Mouse (Mus musculus) hindbrain, embryonic 15.5 days (tissue): Measurements from ENCODE around the gene Cdyl2. TPM values are rescaled to one million over a fixed set of nuclear protein-coding genes. Genes with fewer than 3 reads are reported as not detected.

Experiments used
- ATAC-seq: fragments of 200-750 bp; cut with Nextera tagmentation; 2 replicates; pipeline ENCODE4 v1.8.0; 2017; ENCODE audit warnings: low read depth, moderate number of reproducible peaks, moderate TSS enrichment; ENCODE audit not compliant: low FRiP score
- H3K27ac ChIP-seq: fragments of 300-500 bp; sonication (generic); replicated peaks from 2 replicates; pipeline ENCODE4 v1.5.1; 2015; ENCODE audit warnings: mild to moderate bottlenecking, inconsistent platforms
- H3K27me3 ChIP-seq: fragments of 300-500 bp; sonication (generic); 2 replicates; pipeline ENCODE4 v1.6.1; 2015; ENCODE audit warnings: control low read depth, inconsistent platforms
- H3K36me3 ChIP-seq: fragments of 300-500 bp; sonication (generic); 2 replicates; pipeline ENCODE4 v1.6.1; 2015; ENCODE audit warnings: control low read depth, inconsistent platforms
- H3K4me1 ChIP-seq: fragments of 300-500 bp; sonication (generic); replicated peaks from 2 replicates; pipeline ENCODE4 v1.6.1; 2015; ENCODE audit warnings: control low read depth, inconsistent platforms
- H3K4me2 ChIP-seq: fragments of 300-500 bp; sonication (generic); 2 replicates; pipeline ENCODE4 v1.6.1; 2015; ENCODE audit warnings: moderate library complexity, mild to moderate bottlenecking, inconsistent platforms
- H3K4me3 ChIP-seq: fragments of 300-500 bp; sonication (generic); 2 replicates; pipeline ENCODE4 v1.5.1; 2015; ENCODE audit warnings: mild to moderate bottlenecking, inconsistent platforms
- H3K9ac ChIP-seq: fragments of 300-500 bp; sonication (generic); 2 replicates; pipeline ENCODE4 v1.6.1; 2015; ENCODE audit warnings: inconsistent platforms
- H3K9me3 ChIP-seq: fragments of 300-500 bp; sonication (generic); 2 replicates; pipeline ENCODE4 v1.6.1; 2016; ENCODE audit warnings: control low read depth, inconsistent platforms
- WGBS: fragments of 180-500 bp; shearing (Covaris S2); methylation state at CpG from one replicate; pipeline ENCODE4 v1.1.7; 2015; 5-methylcytosine and 5-hydroxymethylcytosine counted together
- polyA plus RNA-seq: library from polyadenylated mRNA; unstranded; fragments of >200 nt; fragmentation: Nextera tagmentation; extraction: Ambion mirVana; gene quantifications from 2 replicates; pipeline ENCODE4 v1.2.1, GENCODE M21; 2015

Cdyl2 gene
- polyA plus RNA-seq, 1 experiment from 2014 or later = 10.8 TPM

- no peak for ATAC-seq
- 95% methylated on average over 2 of the region's 2 CpGs for WGBS
Observed at GRCm38 (mm10) chr8:116576732-116577131, 156.1 kb downstream of the Cdyl2 start.

GRCm38 (mm10) chr8:116573085-116573484 is 159.7 kb downstream of the Cdyl2 start:
- 89% methylated on average over 5 of the region's 5 CpGs for WGBS
- H3K4me3 ChIP-seq = no peak overlapping the region
- no peak overlapping the region for H3K4me2 ChIP-seq
- H3K9ac ChIP-seq = no peak overlapping the region
- no peaks in the 10 kb centered on the region for H3K9me3 ChIP-seq
- no peaks in the 10 kb centered on the region for H3K4me1 ChIP-seq
- H3K27me3 ChIP-seq = no peaks in the 10 kb centered on the region
- H3K36me3 ChIP-seq = peaks cover 5% of the 10 kb centered on the region; the same call in 1 of the 2 replicates
- no peak for ATAC-seq
- H3K27ac ChIP-seq = no peak overlapping the region

More at GRCm38 (mm10) chr8:116576732-116577131, 156.1 kb downstream of the Cdyl2 start:
- H3K4me1 ChIP-seq = no peaks in the 10 kb centered on the region
- no peak overlapping the region for H3K9ac ChIP-seq
- H3K27me3 ChIP-seq = no peaks in the 10 kb centered on the region
- no peak overlapping the region for H3K27ac ChIP-seq
- H3K4me3 ChIP-seq = no peak overlapping the region
- H3K9me3 ChIP-seq = no peaks in the 10 kb centered on the region
- H3K4me2 ChIP-seq = no peak overlapping the region
- peaks cover 5% of the 10 kb centered on the region; the same call in 1 of the 2 replicates for H3K36me3 ChIP-seq

GRCm38 (mm10) chr8:116552778-116553177 is 180.0 kb downstream of the Cdyl2 start:
- ATAC-seq = no peak
- H3K9ac ChIP-seq = no peak overlapping the region
- no peak overlapping the region for H3K4me3 ChIP-seq
- H3K36me3 ChIP-seq = no peaks in the 10 kb centered on the region
- H3K9me3 ChIP-seq = no peaks in the 10 kb centered on the region
- H3K4me1 ChIP-seq = no peaks in the 10 kb centered on the region
- no peak overlapping the region for H3K4me2 ChIP-seq
- H3K27me3 ChIP-seq = no peaks in the 10 kb centered on the region
- H3K27ac ChIP-seq = no peak overlapping the region
- WGBS = 88% methylated on average over 3 of the region's 3 CpGs

- Histone ChIP-seq H3K4me2 (no peak overlapping the region), H3K27me3 (no peaks in the 10 kb centered on the region), H3K4me1 (no peaks in the 10 kb centered on the region), H3K9ac (no peak overlapping the region), H3K36me3 (no peaks in the 10 kb centered on the region), H3K9me3 (no peaks in the 10 kb centered on the region), H3K27ac (no peak overlapping the region), H3K4me3 (no peak overlapping the region)
- no peak for ATAC-seq
- WGBS = 91% methylated on average over 6 of the region's 6 CpGs
Observed at GRCm38 (mm10) chr8:116552255-116552654, 180.5 kb downstream of the Cdyl2 start.

- H3K9ac ChIP-seq = no peak overlapping the region
- no peaks in the 10 kb centered on the region for H3K9me3 ChIP-seq
- H3K27me3 ChIP-seq = no peaks in the 10 kb centered on the region
- no peak overlapping the region for H3K27ac ChIP-seq
- no peak overlapping the region for H3K4me3 ChIP-seq
- H3K4me1 ChIP-seq = no peaks in the 10 kb centered on the region
- H3K36me3 ChIP-seq = no peaks in the 10 kb centered on the region
- ATAC-seq = no peak
- no peak overlapping the region for H3K4me2 ChIP-seq
- 81% methylated on average over 1 of the region's 1 CpGs for WGBS
Observed at GRCm38 (mm10) chr8:116543366-116543765, 189.4 kb downstream of the Cdyl2 start.

- no peak overlapping the region for H3K4me2 ChIP-seq
- H3K4me3 ChIP-seq = no peak overlapping the region
- no peaks in the 10 kb centered on the region for H3K4me1 ChIP-seq
- no peaks in the 10 kb centered on the region for H3K36me3 ChIP-seq
- no peak overlapping the region for H3K9ac ChIP-seq
- WGBS = 91% methylated on average over 5 of the region's 5 CpGs
- H3K9me3 ChIP-seq = no peaks in the 10 kb centered on the region
- ATAC-seq = no peak
- no peaks in the 10 kb centered on the region for H3K27me3 ChIP-seq
- H3K27ac ChIP-seq = no peak overlapping the region
Observed at GRCm38 (mm10) chr8:116542842-116543241, 189.9 kb downstream of the Cdyl2 start.

- Histone ChIP-seq H3K4me2 (no peak overlapping the region), H3K9ac (no peak overlapping the region), H3K27me3 (no peaks in the 10 kb centered on the region), H3K4me3 (no peak overlapping the region), H3K9me3 (no peaks in the 10 kb centered on the region), H3K4me1 (no peaks in the 10 kb centered on the region), H3K36me3 (no peaks in the 10 kb centered on the region), H3K27ac (no peak overlapping the region)
- no peak for ATAC-seq
- WGBS = 100% methylated on average over 1 of the region's 1 CpGs
Observed at GRCm38 (mm10) chr8:116540136-116540535, 192.7 kb downstream of the Cdyl2 start.

GRCm38 (mm10) chr8:116538763-116539162 is 194.0 kb downstream of the Cdyl2 start:
- 42% methylated on average over 7 of the region's 7 CpGs for WGBS
- Histone ChIP-seq H3K4me1 (no peaks in the 10 kb centered on the region), H3K36me3 (no peaks in the 10 kb centered on the region), H3K9me3 (no peaks in the 10 kb centered on the region), H3K9ac (no peak overlapping the region), H3K27ac (no peak overlapping the region), H3K4me3 (no peak overlapping the region), H3K27me3 (no peaks in the 10 kb centered on the region), H3K4me2 (no peak overlapping the region)
- no peak for ATAC-seq

- 77% methylated on average over 5 of the region's 5 CpGs for WGBS
- Histone ChIP-seq H3K9ac (no peak overlapping the region), H3K4me2 (no peak overlapping the region), H3K4me3 (no peak overlapping the region), H3K4me1 (no peaks in the 10 kb centered on the region), H3K27ac (no peak overlapping the region), H3K36me3 (no peaks in the 10 kb centered on the region), H3K9me3 (no peaks in the 10 kb centered on the region), H3K27me3 (no peaks in the 10 kb centered on the region)
- no peak for ATAC-seq
Observed at GRCm38 (mm10) chr8:116536786-116537185, 196.0 kb downstream of the Cdyl2 start.

- Histone ChIP-seq H3K9me3 (no peaks in the 10 kb centered on the region), H3K27ac (no peak overlapping the region), H3K36me3 (no peaks in the 10 kb centered on the region), H3K4me1 (no peaks in the 10 kb centered on the region), H3K4me3 (no peak overlapping the region), H3K4me2 (no peak overlapping the region), H3K27me3 (no peaks in the 10 kb centered on the region), H3K9ac (no peak overlapping the region)
- WGBS = 77% methylated on average over 6 of the region's 6 CpGs
- no peak for ATAC-seq
Observed at GRCm38 (mm10) chr8:116533081-116533480, 199.7 kb downstream of the Cdyl2 start.

GRCm38 (mm10) chr8:116528736-116529135 is 204.1 kb downstream of the Cdyl2 start:
- H3K4me3 ChIP-seq = no peak overlapping the region
- ATAC-seq = no peak
- H3K9me3 ChIP-seq = no peaks in the 10 kb centered on the region
- no peak overlapping the region for H3K9ac ChIP-seq
- no peak overlapping the region for H3K4me2 ChIP-seq
- H3K27me3 ChIP-seq = no peaks in the 10 kb centered on the region
- WGBS = 83% methylated on average over 7 of the region's 7 CpGs
- H3K4me1 ChIP-seq = no peaks in the 10 kb centered on the region
- no peak overlapping the region for H3K27ac ChIP-seq
- no peaks in the 10 kb centered on the region for H3K36me3 ChIP-seq

- H3K9me3 ChIP-seq = no peaks in the 10 kb centered on the region
- H3K4me3 ChIP-seq = no peak overlapping the region
- no peak overlapping the region for H3K4me2 ChIP-seq
- H3K27ac ChIP-seq = no peak overlapping the region
- H3K36me3 ChIP-seq = no peaks in the 10 kb centered on the region
- ATAC-seq = no peak
- H3K9ac ChIP-seq = no peak overlapping the region
- H3K27me3 ChIP-seq = no peaks in the 10 kb centered on the region
- no peaks in the 10 kb centered on the region for H3K4me1 ChIP-seq
- WGBS = 89% methylated on average over 7 of the region's 7 CpGs
Observed at GRCm38 (mm10) chr8:116524915-116525314, 207.9 kb downstream of the Cdyl2 start.
